Mouse (Mus musculus): ENCODE measurements around the gene Lat2. TPM values are rescaled to one million over a fixed set of nuclear protein-coding genes. Genes with fewer than 3 reads are reported as not detected.

Lat2 gene
- polyA plus RNA-seq, 1 experiment from 2014 or later, result 1.3 TPM

DNA sequence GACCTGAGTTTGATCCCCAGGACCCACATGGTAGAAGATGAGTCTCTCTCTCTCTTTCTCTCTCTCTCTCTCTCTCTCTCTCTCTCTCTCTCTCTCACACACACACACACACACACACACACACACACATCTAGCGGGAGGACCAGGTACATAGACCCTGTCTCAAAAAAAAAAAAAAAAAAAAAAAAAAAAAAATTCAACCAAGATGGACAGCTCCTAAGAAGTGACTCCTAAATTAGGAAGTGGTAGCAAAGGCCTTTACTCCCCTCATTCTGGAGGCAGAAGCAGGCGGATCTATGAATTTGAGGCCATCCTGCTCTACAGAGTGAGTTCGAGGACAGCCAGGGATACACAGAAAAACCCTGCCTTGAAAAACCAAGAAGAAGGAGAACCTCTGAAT, 25.5 kb upstream of the Lat2 start:
- Histone ChIP-seq H3K4me3 (ENCODE audit: low read depth, low read length) (no peak overlapping the region), H3K4me1 (ENCODE audit: control insufficient read depth, insufficient read depth, low read length) (peaks cover 6% of the 10 kb centered on the region), H3K9ac (ENCODE audit: low read length) (no peak overlapping the region), H3K27ac (replicated peaks; ENCODE audit: low read depth, low read length) (no peak overlapping the region), H3K9me3 (ENCODE audit: control insufficient read depth, low read length) (no peaks in the 10 kb centered on the region), H3K36me3 (ENCODE audit: control insufficient read depth, insufficient read depth, low read length) (peaks cover 5% of the 10 kb centered on the region; the same call in 1 of the 2 replicates), H3K27me3 (ENCODE audit: control insufficient read depth, insufficient read depth, low read length) (no peaks in the 10 kb centered on the region), H3K4me2 (ENCODE audit: low read depth, severe bottlenecking) (no peak overlapping the region)
- no peak for ATAC-seq (ENCODE audit: insufficient number of reproducible peaks, low FRiP score, low TSS enrichment, low read depth)
- WGBS, result 86% methylated on average over 3 of the region's 3 CpGs
- no peak for DNase-seq (ENCODE audit: low spot score)

DNA sequence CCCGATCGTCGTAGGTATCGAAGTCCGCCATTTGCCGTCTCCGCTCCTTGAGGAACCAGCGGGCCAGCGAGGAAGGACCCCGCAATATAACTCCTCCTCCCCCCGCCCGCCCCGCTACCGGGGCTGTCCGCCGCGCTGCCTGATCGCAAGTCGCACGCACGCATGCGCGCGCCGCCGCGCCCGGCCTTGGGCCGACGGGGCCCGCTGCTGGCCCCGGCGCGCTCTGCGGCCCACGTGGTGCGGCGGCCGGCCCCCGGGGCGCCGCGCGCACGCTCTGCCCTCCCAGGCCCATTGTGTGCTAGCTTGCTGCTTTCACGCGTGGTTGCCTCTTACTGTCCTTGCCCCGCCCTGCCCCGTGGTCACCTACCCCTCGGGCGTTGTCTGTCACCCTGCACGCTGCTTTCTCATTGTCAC, 24.5 kb upstream of the Lat2 start, which contains the start of gene Eif4h:
Gene Eif4h, minus strand, starts transcription at position 222 of the 414 bp plus-strand sequence.
- no peaks in the 10 kb centered on the region for H3K9me3 ChIP-seq (ENCODE audit: control insufficient read depth, low read length)

DNA sequence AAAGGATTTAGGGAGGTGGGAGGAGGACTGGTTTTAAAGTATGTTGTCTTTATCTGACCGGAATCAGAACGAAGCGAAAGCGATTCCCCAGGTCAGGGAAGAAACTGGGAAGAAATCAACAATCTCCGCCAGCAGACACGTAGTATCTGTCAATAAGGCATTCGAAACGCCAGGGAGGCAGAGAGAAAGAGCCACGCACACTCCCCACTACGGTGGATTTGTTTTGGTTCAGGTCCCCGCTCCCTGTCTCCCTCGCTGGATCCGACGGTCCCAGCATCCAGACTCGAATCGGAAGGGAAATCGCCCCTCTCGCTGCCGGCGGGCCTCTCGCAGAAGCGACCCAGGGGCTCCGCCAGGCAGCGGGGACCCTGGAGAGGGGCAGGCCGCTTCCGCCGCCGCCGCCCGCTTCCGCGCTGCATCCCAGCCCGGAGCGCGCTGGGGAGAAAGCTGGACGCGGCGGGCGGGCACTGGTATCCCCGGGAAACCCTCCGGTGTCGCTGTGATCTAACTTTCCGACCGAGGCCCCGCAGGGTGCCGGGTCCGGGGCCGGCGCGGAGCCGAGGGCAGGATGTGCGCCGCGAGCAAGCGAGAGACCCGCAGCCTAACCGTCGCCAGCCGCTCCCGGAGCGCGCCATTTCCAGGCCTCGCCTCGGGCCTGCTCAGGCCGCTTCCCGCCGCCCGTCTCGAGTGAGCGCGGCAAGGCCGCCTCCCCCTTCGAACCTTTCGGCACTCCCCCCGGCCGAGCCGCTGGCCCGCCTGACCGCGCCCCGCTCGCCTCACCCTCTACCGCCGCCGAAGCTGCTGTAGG, 23.8 kb upstream of the Lat2 start:
- no peak for DNase-seq (ENCODE audit: low spot score)
- peak; percentile 67 for ATAC-seq (ENCODE audit: insufficient number of reproducible peaks, low FRiP score, low TSS enrichment, low read depth)
- Histone ChIP-seq H3K27me3 (ENCODE audit: control insufficient read depth, insufficient read depth, low read length) (no peaks in the 10 kb centered on the region), H3K4me1 (ENCODE audit: control insufficient read depth, insufficient read depth, low read length) (peaks cover 6% of the 10 kb centered on the region), H3K27ac (replicated peaks; ENCODE audit: low read depth, low read length) (peak overlapping the region; percentile 91), H3K36me3 (ENCODE audit: control insufficient read depth, insufficient read depth, low read length) (peaks cover 16% of the 10 kb centered on the region; the same call in 1 of the 2 replicates), H3K4me3 (ENCODE audit: low read depth, low read length) (peak overlapping the region; percentile 85), H3K4me2 (ENCODE audit: low read depth, severe bottlenecking) (peak overlapping the region; percentile 60), H3K9ac (ENCODE audit: low read length) (peak overlapping the region; percentile 99), H3K9me3 (ENCODE audit: control insufficient read depth, low read length) (no peaks in the 10 kb centered on the region)
- WGBS, result under 1% methylated on average over 74 of the region's 85 CpGs

More for the DNA sequence above, 24.5 kb upstream of the Lat2 start, which contains the start of gene Eif4h:
- Histone ChIP-seq H3K4me2 (ENCODE audit: low read depth, severe bottlenecking) (peak within 1 kb of the TSS; percentile 60), H3K27me3 (ENCODE audit: control insufficient read depth, insufficient read depth, low read length) (no peaks in the 10 kb centered on the region), H3K27ac (replicated peaks; ENCODE audit: low read depth, low read length) (peak within 1 kb of the TSS; percentile 91), H3K4me1 (ENCODE audit: control insufficient read depth, insufficient read depth, low read length) (peaks cover 6% of the 10 kb centered on the region), H3K36me3 (ENCODE audit: control insufficient read depth, insufficient read depth, low read length) (peaks cover 12% of the 10 kb centered on the region; the same call in 1 of the 2 replicates), H3K4me3 (ENCODE audit: low read depth, low read length) (peak within 1 kb of the TSS; percentile 85), H3K9ac (ENCODE audit: low read length) (peak within 1 kb of the TSS; percentile 99)
- ATAC-seq (ENCODE audit: insufficient number of reproducible peaks, low FRiP score, low TSS enrichment, low read depth) (peak; percentile 91), DNase-seq (ENCODE audit: low spot score) (peak; percentile 98)
- under 1% methylated on average over 52 of the region's 52 CpGs for WGBS

DNA sequence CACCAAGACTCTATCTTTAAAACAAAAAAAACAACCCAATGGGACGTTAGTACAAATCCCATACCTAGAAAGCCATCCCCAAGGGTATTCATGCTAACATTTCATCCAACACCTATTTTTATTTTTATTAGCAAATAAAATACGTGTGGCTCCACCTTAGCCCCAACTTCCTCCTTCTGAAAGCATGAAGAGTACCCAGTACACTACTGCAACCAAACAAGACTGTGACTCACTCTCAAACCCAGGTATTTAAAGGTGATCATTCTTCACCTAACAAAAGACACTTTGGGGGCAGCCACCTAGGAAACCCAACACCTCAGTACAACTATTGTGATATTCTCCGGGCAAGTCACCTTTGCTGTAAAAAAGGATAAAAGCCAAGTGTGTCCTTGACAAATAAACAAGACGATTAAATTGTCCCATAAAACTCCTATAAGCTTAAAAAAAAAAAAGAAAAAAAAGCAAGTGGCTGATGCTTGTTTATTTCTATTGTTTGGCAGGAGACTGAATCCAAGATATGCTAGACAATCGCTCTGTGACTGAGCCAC, 23.1 kb upstream of the Lat2 start:
- peak overlapping the region; percentile 85 for H3K4me3 ChIP-seq (ENCODE audit: low read depth, low read length)
- ATAC-seq (ENCODE audit: insufficient number of reproducible peaks, low FRiP score, low TSS enrichment, low read depth) (no peak), DNase-seq (ENCODE audit: low spot score) (no peak)
- no peak overlapping the region for H3K27ac ChIP-seq (replicated peaks; ENCODE audit: low read depth, low read length)
- H3K4me1 ChIP-seq (ENCODE audit: control insufficient read depth, insufficient read depth, low read length), result peaks cover 6% of the 10 kb centered on the region
- peaks cover 16% of the 10 kb centered on the region; the same call in 1 of the 2 replicates for H3K36me3 ChIP-seq (ENCODE audit: control insufficient read depth, insufficient read depth, low read length)
- no peaks in the 10 kb centered on the region for H3K27me3 ChIP-seq (ENCODE audit: control insufficient read depth, insufficient read depth, low read length)
- no peaks in the 10 kb centered on the region for H3K9me3 ChIP-seq (ENCODE audit: control insufficient read depth, low read length)
- peak overlapping the region; percentile 99 for H3K9ac ChIP-seq (ENCODE audit: low read length)
- H3K4me2 ChIP-seq (ENCODE audit: low read depth, severe bottlenecking), result peak overlapping the region; percentile 55
- 25% methylated on average over 5 of the region's 5 CpGs for WGBS

DNA sequence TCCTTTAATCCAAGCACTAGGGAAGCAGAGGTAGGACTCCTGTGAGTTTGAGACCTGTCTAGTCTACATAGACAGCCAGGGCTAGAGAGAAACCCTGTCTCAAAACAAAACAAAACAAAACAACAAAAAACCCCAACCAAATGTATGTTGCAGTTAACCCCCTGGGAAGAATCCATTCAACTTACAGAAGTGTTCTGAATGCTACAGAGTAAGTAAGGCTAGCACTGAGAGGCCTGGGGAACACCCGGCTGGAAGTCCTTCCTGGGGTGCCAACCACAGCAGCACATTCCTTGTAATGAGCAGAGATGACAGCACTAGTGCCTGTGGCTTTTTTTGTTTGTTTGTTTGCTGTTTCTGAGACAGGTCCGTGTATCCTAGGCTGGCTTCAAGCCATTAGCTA, 18.0 kb upstream of the Lat2 start:
- no peak overlapping the region for H3K9ac ChIP-seq (ENCODE audit: low read length)
- H3K27me3 ChIP-seq (ENCODE audit: control insufficient read depth, insufficient read depth, low read length), result no peaks in the 10 kb centered on the region
- no peaks in the 10 kb centered on the region for H3K9me3 ChIP-seq (ENCODE audit: control insufficient read depth, low read length)
- 70% methylated on average over 2 of the region's 2 CpGs for WGBS
- peaks cover 4% of the 10 kb centered on the region for H3K4me1 ChIP-seq (ENCODE audit: control insufficient read depth, insufficient read depth, low read length)
- H3K4me3 ChIP-seq (ENCODE audit: low read depth, low read length), result no peak overlapping the region
- peaks cover 21% of the 10 kb centered on the region; the same call in 1 of the 2 replicates for H3K36me3 ChIP-seq (ENCODE audit: control insufficient read depth, insufficient read depth, low read length)
- DNase-seq (ENCODE audit: low spot score) (no peak), ATAC-seq (ENCODE audit: insufficient number of reproducible peaks, low FRiP score, low TSS enrichment, low read depth) (no peak)
- no peak overlapping the region for H3K27ac ChIP-seq (replicated peaks; ENCODE audit: low read depth, low read length)
- H3K4me2 ChIP-seq (ENCODE audit: low read depth, severe bottlenecking), result no peak overlapping the region

DNA sequence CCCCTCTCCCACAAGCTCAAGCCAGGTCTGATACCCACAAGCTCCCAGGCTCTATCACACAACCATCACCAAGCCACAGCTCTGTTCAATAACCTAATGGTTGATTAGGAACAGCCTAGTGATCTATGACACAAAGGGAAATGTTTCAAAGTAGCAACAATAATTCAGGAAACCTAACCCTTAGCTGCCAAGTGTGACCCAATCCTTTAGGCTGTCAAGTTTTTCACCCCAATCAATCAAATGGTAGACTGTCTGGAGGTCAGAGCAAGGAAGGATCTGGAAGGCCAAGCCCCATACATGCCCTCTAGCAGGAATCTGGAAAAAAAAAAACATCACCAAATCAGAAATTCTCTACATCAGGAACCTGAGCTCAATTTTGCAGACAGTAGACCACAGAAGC, 16.0 kb upstream of the Lat2 start:
- H3K27ac ChIP-seq (replicated peaks; ENCODE audit: low read depth, low read length), result no peak overlapping the region
- H3K36me3 ChIP-seq (ENCODE audit: control insufficient read depth, insufficient read depth, low read length), result peaks cover 31% of the 10 kb centered on the region
- H3K4me3 ChIP-seq (ENCODE audit: low read depth, low read length), result no peak overlapping the region
- H3K4me2 ChIP-seq (ENCODE audit: low read depth, severe bottlenecking), result no peak overlapping the region
- no peaks in the 10 kb centered on the region for H3K27me3 ChIP-seq (ENCODE audit: control insufficient read depth, insufficient read depth, low read length)
- DNase-seq (ENCODE audit: low spot score) (no peak), ATAC-seq (ENCODE audit: insufficient number of reproducible peaks, low FRiP score, low TSS enrichment, low read depth) (no peak)
- no peaks in the 10 kb centered on the region for H3K9me3 ChIP-seq (ENCODE audit: control insufficient read depth, low read length)
- H3K4me1 ChIP-seq (ENCODE audit: control insufficient read depth, insufficient read depth, low read length), result no peaks in the 10 kb centered on the region
- no peak overlapping the region for H3K9ac ChIP-seq (ENCODE audit: low read length)

DNA sequence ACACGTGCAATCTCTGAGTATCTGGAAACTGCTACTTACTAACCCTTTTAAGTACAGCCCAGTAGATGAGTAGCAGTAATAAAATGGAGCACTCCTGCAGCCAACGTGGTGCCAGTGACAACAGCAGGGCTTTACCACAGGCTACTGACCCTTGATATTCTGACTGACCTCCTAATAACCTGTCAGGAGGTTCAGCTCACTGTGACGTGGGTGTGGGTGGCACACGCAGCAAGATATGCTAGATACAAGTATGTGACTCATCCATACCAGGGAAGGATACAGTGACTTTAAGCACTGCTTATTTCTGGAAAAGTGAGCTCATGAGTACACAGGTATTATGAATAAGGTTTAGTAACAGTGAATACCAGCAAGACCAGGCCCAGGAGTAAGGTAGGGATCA, 14.7 kb upstream of the Lat2 start:
- H3K4me2 ChIP-seq (ENCODE audit: low read depth, severe bottlenecking), result no peak overlapping the region
- H3K27ac ChIP-seq (replicated peaks; ENCODE audit: low read depth, low read length), result no peak overlapping the region
- H3K4me1 ChIP-seq (ENCODE audit: control insufficient read depth, insufficient read depth, low read length), result no peaks in the 10 kb centered on the region
- WGBS, result 83% methylated on average over 4 of the region's 4 CpGs
- no peak overlapping the region for H3K4me3 ChIP-seq (ENCODE audit: low read depth, low read length)
- no peaks in the 10 kb centered on the region for H3K27me3 ChIP-seq (ENCODE audit: control insufficient read depth, insufficient read depth, low read length)
- no peak for ATAC-seq (ENCODE audit: insufficient number of reproducible peaks, low FRiP score, low TSS enrichment, low read depth)
- peaks cover 36% of the 10 kb centered on the region for H3K36me3 ChIP-seq (ENCODE audit: control insufficient read depth, insufficient read depth, low read length)
- DNase-seq (ENCODE audit: low spot score), result no peak
- no peak overlapping the region for H3K9ac ChIP-seq (ENCODE audit: low read length)
- no peaks in the 10 kb centered on the region for H3K9me3 ChIP-seq (ENCODE audit: control insufficient read depth, low read length)

DNA sequence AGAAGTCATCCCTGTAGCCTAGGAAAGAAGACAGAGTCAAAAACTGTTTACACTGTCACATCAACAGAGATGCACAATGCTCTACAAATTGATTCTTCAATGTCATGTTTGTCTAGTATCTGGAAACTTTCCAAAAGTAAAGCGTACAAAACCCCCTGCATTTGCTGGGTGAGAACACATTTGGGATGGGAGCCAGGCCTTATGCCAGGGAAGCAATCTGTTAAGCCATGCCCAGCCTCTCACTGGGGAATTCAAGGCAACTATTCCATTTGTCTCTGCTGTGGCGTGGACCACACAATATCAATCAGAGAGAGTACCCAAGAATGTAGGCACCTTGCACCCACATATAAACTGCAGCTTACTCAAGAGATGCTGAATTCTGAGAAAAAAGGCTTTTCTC, 7.2 kb upstream of the Lat2 start:
- no peak overlapping the region for H3K4me3 ChIP-seq (ENCODE audit: low read depth, low read length)
- no peak overlapping the region for H3K9ac ChIP-seq (ENCODE audit: low read length)
- peaks cover 59% of the 10 kb centered on the region for H3K36me3 ChIP-seq (ENCODE audit: control insufficient read depth, insufficient read depth, low read length)
- H3K4me1 ChIP-seq (ENCODE audit: control insufficient read depth, insufficient read depth, low read length), result no peaks in the 10 kb centered on the region
- H3K9me3 ChIP-seq (ENCODE audit: control insufficient read depth, low read length), result no peaks in the 10 kb centered on the region
- H3K27me3 ChIP-seq (ENCODE audit: control insufficient read depth, insufficient read depth, low read length), result no peaks in the 10 kb centered on the region
- no peak overlapping the region for H3K27ac ChIP-seq (replicated peaks; ENCODE audit: low read depth, low read length)
- DNase-seq (ENCODE audit: low spot score) (no peak), ATAC-seq (ENCODE audit: insufficient number of reproducible peaks, low FRiP score, low TSS enrichment, low read depth) (no peak)
- H3K4me2 ChIP-seq (ENCODE audit: low read depth, severe bottlenecking), result no peak overlapping the region
- WGBS, result 95% methylated on average over 2 of the region's 2 CpGs
